Mouse (Mus musculus): ENCODE results near the gene Mrpl28. TPM values are rescaled to one million over a fixed set of nuclear protein-coding genes. Genes with fewer than 3 reads are reported as not detected.
"Not testable (repeated sequence)": the region's sequence is repeated elsewhere in the genome, so short reads cannot be mapped to it uniquely, and the experiment has no call there.

Mrpl28 gene
- total RNA-seq (2022) = 100 to 1,000 TPM; 160 to 201 (median 177) TPM

DNA sequence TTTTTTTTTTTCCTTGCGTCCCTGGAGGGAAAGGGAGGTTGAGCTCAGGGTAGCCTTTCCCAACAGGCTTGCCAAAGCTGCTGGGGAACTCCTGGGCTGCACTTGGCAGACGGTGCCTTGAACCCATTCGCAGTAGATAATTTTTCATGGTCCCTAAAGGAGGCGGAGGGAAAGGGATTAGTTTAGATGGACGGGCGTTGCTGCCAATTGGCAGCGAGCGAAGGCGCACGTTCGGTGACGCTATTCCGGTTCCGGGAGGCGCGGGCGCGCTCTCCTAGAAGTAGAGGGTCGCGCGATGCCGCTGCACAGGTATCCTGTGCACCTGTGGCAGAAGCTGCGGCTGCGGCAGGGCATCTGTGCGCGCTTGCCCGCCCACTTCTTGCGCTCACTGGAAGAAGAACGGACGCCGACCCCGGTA, at the start of gene Mrpl28:
Mrpl28 (plus strand) TSS at position 234 of the 418 bp plus-strand sequence.
- peak; percentile 91 for DNase-seq (ENCODE audit: low spot score)

DNA sequence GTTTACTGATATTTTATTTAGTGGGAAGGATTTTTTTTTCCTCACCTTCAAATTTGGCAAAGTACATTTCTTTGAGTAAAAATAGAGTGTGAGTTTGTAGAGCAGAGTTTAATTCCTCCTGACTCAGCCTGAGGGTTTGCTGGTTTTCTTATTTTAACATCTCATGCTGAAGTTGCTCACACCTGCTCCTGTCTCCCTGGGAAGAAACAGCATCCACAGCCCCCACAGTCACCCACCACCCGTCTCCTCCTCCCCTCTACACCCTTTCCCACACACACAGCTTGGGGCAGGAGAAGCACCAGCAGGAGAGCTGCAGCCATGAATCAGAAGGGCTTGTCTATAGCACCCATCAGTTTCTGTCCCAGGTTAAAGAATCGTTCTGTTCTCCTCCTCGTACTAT, 48.1 kb upstream of the Mrpl28 start:
- DNase-seq (ENCODE audit: low spot score) = no peak

GRCm38 (mm10) chr17:26078851-26079250, 44.4 kb upstream of the Mrpl28 start:
- no peak for DNase-seq (ENCODE audit: low spot score)

DNA sequence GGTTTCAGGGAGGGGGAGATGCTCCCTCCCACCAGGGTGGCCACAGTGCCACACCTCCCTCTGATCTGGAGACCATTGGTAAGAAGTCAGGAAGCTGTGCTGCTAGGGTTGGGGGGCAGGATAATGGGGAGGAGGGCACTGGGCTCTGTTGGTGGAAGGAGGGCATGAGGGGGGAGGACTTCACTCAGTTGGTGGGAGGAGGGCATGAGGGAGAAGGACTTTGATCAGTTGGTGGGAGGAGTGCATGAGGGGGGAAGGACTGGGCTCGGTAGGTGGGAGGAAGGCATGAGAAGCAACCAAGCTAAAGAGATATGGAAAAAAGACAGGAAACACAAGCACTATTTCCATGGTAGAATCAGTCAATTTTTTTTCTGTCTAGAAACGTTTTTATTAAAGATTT, 42.4 kb upstream of the Mrpl28 start:
- no peak for DNase-seq (ENCODE audit: low spot score)

GRCm38 (mm10) chr17:26087059-26087564, 36.2 kb upstream of the Mrpl28 start:
- no peak for DNase-seq (ENCODE audit: low spot score)

DNA sequence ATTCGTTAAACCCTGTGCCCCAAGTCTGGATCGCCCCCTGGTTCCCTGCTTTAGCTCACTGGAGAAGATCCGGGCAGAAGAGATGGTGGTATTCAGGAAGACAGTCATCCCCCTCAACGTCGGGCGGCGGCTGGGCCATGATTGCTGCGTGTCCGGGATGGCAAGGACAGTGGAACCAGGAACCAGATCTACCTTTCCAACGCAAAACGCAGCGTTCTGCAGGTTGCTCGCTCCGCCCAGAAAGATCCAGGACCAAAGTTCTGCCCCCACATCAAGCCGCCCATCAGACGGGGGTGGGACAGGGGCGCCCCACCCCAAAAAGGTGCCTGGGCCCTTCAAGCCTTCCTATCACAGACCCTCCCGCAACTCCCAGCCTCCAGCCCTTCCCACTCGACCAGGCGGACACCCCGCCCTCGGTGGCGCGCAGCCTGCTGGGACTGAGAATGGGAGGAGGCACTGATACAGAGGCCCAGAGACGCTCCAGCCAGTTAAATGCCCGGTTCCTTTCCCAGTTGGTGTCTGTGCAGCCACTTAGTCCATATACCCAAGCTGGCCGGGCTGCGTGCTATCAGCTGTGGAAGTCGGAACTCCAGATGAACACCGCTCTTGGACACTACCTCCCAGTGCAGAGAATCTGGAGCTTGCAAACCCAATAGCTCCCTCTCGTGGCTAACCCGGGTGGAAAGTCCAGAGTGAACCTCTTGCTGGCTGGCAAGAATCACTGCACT, 33.2 kb upstream of the Mrpl28 start, which contains the start of gene Decr2:
Decr2 (minus strand) TSS at position 433 of the 728 bp plus-strand sequence.
- peak; percentile 90 for DNase-seq (ENCODE audit: low spot score)

DNA sequence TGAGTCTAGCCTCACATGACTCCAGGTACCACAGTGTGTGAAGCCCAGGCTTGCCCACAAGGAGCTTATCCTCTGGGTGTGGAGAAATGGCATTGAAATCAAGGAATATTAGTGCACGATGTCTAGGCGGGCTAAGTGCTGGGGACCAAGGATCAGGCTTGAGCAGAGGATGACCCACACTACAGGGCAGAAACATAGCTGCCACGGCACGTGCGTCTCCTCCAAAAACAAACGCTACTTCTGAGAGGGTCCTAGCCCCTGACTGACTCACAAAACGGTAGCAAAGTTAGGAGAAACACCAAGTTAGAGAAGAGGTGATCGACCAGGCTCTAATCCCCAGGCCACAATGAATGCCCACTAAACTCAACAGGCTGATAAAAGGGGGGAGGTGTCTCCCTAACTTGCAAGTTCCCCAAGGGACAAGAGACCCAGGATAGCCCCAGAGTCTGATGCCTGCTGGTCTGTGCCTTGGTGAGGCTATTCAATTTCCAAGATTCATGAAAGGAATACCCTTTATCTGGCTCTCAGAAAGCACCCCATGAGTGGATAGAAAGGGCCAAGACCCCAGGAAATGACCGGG, 28.7 kb upstream of the Mrpl28 start:
- DNase-seq (ENCODE audit: low spot score) = no peak

GRCm38 (mm10) chr17:26095121-26095740, 28.1 kb upstream of the Mrpl28 start, which contains the start of gene Nme4:
TSS of gene Nme4 (minus strand) at chr17:26095602.
- no peak for DNase-seq (ENCODE audit: low spot score)

DNA sequence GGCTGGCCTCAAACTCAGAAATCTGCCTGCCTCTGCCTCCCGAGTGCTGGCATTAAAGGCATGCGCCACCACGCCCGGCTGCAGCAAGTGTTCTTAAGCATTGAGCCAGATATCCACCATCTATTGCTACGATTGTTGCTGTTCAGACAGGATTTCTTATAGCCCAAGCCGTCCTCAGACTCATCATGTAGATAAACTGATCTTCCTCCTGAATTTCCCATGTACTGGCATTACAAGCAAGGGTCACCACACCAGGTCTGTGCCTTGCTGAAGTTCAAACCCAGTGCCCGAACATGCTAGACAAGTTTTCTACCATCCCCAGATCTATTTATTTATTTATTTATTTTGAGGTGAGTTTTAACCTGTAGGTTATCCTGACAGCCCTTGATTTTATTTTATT, 24.8 kb upstream of the Mrpl28 start:
- no peak for DNase-seq (ENCODE audit: low spot score)

DNA sequence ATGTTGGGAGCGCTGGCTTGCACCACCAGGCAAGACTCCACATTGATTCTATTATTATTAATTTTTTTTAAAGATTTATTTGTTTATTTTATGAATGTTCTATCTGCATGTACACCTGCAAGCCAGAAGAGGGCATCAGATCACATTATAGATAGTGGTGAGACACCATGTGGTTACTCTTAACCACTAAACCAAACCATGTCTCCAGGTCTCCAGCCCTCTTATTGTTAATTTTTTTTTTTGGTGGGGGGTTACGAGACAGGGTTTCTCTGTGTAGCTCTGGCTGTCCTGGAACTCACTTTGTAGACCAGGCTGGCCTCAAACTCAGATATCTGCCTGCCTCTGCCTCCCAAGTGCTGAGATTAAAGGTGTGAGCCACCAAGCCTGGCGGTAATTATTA, 24.0 kb upstream of the Mrpl28 start:
- DNase-seq (ENCODE audit: low spot score) = not testable (repeated sequence)

DNA sequence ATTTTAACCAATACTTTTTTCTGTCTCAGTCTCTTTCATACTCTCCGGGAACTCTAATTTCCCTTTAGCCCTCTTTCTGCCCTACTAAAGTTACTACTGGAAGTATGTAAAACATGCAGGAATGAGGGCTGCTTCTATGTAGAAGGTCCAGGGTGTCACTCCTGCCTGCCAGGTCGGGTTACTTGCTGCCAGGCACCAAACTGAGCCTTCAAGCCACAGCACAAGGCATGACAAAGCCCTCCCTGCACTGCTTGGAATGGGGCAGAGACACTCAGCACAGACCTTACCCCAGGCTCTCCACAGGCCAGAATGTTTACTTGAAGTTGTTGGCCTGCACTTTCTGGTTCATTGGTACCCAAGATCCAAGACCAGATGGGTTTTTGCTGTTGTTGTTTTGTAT, 23.1 kb upstream of the Mrpl28 start:
- no peak for DNase-seq (ENCODE audit: low spot score)

- no peak for DNase-seq (ENCODE audit: low spot score)
Observed at GRCm38 (mm10) chr17:26101478-26101877, 21.8 kb upstream of the Mrpl28 start.

DNA sequence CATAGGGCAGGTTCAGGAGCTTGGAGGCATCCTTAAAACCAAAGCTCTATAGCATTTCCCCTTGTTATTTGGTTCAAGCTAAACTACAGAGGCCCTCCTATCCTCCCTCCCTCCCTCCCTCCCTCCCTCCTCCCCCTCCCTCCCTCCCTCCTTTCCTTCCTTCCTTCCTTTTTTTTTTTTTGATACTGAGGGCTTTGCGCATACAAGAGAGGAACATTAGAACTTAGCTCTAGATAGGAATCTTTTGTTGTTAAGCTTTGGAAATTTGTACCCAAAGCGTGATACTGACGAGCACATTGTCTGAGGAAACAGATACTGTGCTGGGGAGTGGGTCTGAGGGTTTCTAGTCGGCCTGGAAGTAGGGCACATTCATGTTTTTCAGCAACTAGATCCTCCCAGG, 17.7 kb upstream of the Mrpl28 start:
- DNase-seq (ENCODE audit: low spot score) = no peak

DNA sequence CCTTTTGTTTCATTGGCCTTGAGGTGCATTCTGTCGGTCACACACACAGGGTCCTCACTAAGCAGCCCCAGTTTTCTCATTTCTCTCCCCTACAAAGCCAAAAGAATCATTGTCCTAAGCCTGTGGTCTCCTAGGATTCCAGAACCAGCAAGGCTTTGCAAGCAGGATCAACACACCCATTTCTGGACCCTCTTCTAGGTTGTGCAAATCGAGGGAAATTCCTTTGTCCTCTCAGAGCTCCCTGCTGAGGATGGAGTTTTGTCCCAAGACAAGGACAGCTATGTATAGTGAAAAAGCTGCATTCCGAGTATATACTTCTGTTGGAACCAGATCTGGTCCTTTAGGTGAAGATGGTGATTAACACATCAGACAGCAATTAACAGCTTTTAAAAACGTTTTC, 13.1 kb upstream of the Mrpl28 start:
- DNase-seq (ENCODE audit: low spot score) = no peak

GRCm38 (mm10) chr17:26111024-26111423, 12.3 kb upstream of the Mrpl28 start:
- no peak for DNase-seq (ENCODE audit: low spot score)

DNA sequence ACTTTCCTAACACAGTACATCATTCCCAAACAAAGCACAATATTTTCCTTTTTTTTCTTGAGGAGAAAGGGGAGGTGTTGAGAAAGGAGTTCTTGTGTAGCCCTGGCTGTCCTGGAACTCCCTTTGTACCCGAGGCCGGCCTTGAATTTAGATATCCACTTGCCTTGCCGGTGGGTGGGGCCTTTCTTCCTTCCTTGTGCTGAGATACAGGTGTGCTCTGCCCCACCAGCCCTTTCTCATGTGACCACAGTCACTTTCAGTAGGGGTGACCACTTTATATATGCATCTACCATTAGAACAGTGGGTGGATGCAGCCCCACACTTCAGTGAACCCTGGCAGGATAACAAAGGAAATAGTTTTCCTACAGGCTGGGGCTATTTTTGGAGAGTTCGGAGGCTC, 11.6 kb upstream of the Mrpl28 start:
- no peak for DNase-seq (ENCODE audit: low spot score)

DNA sequence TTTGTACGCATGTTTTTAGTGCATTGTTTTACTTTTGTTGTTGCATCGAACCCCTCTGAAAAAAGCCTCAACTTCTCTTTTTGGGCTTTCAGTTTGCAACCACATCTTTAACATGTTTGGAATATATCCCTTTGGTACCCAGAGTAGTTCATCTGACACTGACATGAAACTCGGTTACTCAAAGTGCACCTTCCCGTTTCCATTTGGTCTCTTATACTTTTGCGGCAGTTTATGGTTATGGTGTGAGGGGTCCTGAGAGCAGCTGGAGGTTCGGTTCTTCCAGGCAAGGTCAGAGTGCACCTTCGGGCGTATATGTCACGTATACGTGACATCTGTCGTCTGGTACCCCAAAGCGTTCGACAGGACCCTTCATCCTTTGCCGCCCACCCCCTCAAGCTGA, 10.5 kb upstream of the Mrpl28 start:
- no peak for DNase-seq (ENCODE audit: low spot score)

DNA sequence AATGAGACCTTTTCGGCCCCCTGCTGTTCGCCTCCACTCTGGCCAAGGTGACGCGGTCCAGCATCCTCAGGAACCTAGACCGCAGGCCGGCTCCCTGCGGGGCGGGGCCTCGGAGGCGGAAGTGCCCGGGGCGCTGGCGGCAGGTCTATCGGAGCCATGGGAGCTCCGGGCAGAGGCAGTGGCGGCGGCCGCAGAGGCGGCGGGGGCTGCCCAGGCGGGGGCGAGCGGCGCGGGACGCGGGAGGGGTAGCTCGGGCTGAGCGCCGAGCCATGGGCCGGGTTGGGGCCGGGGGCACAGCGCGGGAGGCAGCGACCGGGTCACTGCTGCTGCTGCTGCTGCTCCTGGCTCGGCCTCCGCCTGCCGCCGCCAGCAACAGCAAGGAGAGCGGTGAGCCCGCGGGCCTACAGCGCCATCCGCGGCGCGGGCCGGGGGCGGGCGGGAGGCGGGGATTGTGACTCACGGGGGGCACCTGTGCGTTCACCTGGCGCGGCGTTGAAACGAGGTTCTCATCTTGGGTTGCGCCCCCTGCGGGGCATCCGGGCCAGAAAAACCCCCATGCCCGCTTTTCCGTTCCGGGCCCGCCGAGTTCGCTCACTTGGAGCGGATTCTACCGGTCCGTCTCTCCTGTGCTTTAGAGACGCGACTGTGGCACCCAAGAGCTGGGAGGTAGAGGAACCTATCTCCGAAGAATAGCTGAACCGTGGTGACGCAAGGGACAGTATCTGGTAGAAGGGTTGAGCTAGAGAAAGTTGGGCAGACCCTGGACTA, 9.9 kb upstream of the Mrpl28 start, which contains the start of gene Tmem8:
Tmem8 (plus strand) TSS at position 119 of the 768 bp plus-strand sequence.
- no peak for DNase-seq (ENCODE audit: low spot score)

DNA sequence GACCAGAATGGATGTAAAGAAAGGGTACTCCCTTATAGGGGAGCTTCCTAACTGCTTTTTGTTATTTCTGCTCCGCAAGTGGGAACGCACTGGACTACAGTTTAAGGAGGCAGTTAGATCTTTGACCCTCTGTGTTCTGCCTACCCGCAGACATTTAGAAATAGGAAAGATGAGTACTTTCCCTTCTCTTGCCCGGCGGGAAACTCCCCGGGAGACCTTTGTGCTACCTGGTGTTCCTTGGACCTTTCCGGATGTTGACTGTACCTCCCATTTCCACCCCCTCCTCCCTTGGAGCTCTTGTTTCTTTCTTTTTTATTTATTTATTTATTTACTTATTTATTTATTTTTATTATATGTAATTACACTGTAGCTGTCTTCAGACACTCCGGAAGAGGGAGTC, 9.2 kb upstream of the Mrpl28 start:
- no peak for DNase-seq (ENCODE audit: low spot score)

GRCm38 (mm10) chr17:26114461-26114860, 8.8 kb upstream of the Mrpl28 start:
- DNase-seq (ENCODE audit: low spot score) = not testable (repeated sequence)

DNA sequence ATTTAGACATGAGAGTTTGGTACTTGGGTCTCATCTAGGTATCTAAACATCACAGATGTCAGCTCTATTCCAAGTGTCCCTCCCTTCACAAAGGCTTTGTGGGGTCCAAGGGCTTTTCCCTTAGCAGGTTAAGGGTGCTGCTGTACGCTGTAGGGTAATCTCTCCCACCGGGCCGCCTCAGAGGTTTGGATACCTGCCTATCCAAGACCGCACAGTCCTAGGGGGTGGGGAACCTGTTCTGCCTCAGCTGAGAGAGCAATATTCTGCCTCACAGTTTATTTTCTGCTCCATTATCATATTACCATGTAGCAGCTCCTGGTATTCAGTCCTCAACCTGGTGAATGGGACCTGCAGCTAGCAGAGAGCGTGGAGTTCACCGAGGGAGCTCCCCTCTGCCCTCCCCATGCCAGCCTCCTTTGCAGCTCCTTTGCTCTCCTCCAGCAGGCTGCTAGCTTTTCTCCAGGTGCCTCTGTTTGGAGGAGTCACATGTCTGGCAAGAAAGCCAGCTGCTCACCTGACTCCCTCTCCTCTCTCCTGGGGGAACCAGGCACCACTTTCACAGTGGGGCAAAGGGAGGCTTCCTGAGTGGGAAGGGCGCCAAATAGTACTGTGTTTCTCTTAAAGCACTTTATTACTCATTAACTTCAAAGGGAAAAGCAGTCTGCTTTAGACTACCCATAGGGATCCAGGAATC, 7.9 kb upstream of the Mrpl28 start:
- DNase-seq (ENCODE audit: low spot score) = no peak
